Mouse (Mus musculus) stomach, postnatal 0 days (tissue): Measurements from ENCODE around the gene Tgfb2. TPM values are rescaled to one million over a fixed set of nuclear protein-coding genes. Genes with fewer than 3 reads are reported as not detected.

Source experiments
- ATAC-seq: fragments of 200-750 bp; cut with Nextera tagmentation; 2 replicates; pipeline ENCODE4 v1.8.0; 2017; ENCODE audit not compliant: low FRiP score, low TSS enrichment
- DNase-seq: peaks from one replicate; pipeline ENCODE4 v3.0.0-alpha.2; 2016; ENCODE audit warnings: low spot score
- H3K27ac ChIP-seq: fragments of 300-500 bp; sonication (generic); replicated peaks from 2 replicates; pipeline ENCODE4 v1.5.1; 2014; ENCODE audit warnings: mild to moderate bottlenecking, control low read depth
- H3K27me3 ChIP-seq: fragments of 300-500 bp; sonication (generic); 2 replicates; pipeline ENCODE4 v1.6.1; 2014; ENCODE audit warnings: low read length; ENCODE audit not compliant: control insufficient read depth, insufficient read depth
- H3K36me3 ChIP-seq: fragments of 300-500 bp; sonication (generic); 2 replicates; pipeline ENCODE4 v1.6.1; 2014; ENCODE audit warnings: low read length, mixed read lengths; ENCODE audit not compliant: control insufficient read depth, insufficient read depth
- H3K4me1 ChIP-seq: fragments of 300-500 bp; sonication (generic); replicated peaks from 2 replicates; pipeline ENCODE4 v1.6.1; 2014; ENCODE audit warnings: antibody characterized with exemption; ENCODE audit not compliant: control insufficient read depth, insufficient read depth
- H3K4me2 ChIP-seq: fragments of 300-500 bp; sonication (generic); replicated peaks from 2 replicates; pipeline ENCODE4 v1.6.1; 2014; ENCODE audit warnings: low read depth, mild to moderate bottlenecking, control low read depth, moderate library complexity
- H3K4me3 ChIP-seq: fragments of 300-500 bp; sonication (generic); 2 replicates; pipeline ENCODE4 v1.5.1; 2014; ENCODE audit warnings: low read depth, low read length, control low read depth
- H3K9ac ChIP-seq: fragments of 300-500 bp; sonication (generic); 2 replicates; pipeline ENCODE4 v1.6.1; 2014; ENCODE audit warnings: mild to moderate bottlenecking, low read length, control low read depth, mixed read lengths
- H3K9me3 ChIP-seq: fragments of 300-500 bp; sonication (generic); 2 replicates; pipeline ENCODE4 v1.6.1; 2016; ENCODE audit warnings: low read length; ENCODE audit not compliant: control insufficient read depth
- CTCF ChIP-seq: IDR thresholded peaks from 2 replicates; pipeline ENCODE4 v1.5.1; 2016; ENCODE audit warnings: antibody characterized with exemption, low read depth, mild to moderate bottlenecking, moderate library complexity
- EP300 ChIP-seq: optimal IDR thresholded peaks from 2 replicates; pipeline ENCODE3; 2016; ENCODE audit warnings: antibody characterized with exemption
- WGBS: fragments of 180-500 bp; shearing (Covaris S2); extraction: QIAGEN DNeasy Blood & Tissue Kit; methylation state at CpG from one replicate; pipeline ENCODE4 v1.1.7; 2014; 5-methylcytosine and 5-hydroxymethylcytosine counted together
- polyA plus RNA-seq: library from polyadenylated mRNA; unstranded; fragments of >200 nt; fragmentation: Nextera tagmentation; extraction: Ambion mirVana; gene quantifications from 2 replicates; pipeline ENCODE4 v1.2.1, GENCODE M21; 2015

Tgfb2 gene
- polyA plus RNA-seq, 1 experiment from 2014 or later: 10.3 TPM

DNA sequence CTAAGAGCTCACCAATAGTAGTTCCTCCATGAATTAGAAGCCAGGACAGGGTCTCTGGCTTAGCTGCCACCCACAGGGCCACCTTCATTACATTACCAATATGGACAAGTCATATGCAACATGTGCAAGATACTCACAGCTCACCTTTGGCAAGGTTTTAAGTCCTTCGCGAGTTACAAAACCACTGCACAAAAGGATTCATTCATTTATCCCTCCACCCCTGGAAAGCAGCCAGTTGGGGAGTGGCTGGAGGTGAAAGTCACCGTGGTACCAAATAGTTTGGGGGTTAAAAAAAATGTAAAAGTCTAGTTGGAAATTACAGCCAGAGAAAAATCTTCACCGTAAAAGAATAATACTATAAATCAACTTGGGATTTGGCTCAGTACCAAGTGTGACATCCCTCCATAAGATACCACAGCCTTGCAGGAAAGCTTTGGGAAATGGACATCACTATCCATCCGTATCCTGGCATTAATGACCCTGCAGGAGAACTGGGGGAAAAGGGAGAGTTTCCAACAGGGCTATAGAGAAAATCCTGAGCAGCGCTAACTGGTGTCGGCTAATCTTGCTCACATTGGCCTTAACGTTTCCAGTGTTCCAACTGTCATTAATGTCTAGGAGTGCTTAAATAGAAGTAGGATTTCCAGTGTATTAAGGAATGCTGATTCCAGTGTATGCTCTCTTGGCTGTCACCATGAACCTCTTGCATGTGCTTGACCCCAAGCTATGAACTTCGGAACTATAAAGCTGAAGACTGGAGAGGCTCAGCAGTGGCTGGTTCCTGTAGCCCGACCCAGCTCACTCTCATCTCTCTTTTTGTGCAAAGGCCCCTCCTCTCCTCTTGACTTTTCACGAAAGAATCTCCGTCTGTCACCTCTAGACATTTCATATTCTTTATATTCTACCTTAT, 68.2 kb downstream of the Tgfb2 start:
- TF ChIP-seq EP300 (no peak), CTCF (no peak)
- no peak for DNase-seq
- no peaks in the 10 kb centered on the region for H3K36me3 ChIP-seq
- 48% methylated on average over 12 of the region's 12 CpGs for WGBS
- no peaks in the 10 kb centered on the region for H3K27me3 ChIP-seq
- H3K4me2 ChIP-seq: no peak overlapping the region
- no peak overlapping the region for H3K27ac ChIP-seq
- no peaks in the 10 kb centered on the region; the same call in 1 of the 2 replicates for H3K4me1 ChIP-seq
- H3K9ac ChIP-seq: no peak overlapping the region
- ATAC-seq: no peak
- H3K9me3 ChIP-seq: no peaks in the 10 kb centered on the region
- H3K4me3 ChIP-seq: no peak overlapping the region

- WGBS: 48% methylated on average over 7 of the region's 7 CpGs
- H3K36me3 ChIP-seq: no peaks in the 10 kb centered on the region
- no peak overlapping the region for H3K4me2 ChIP-seq
- no peaks in the 10 kb centered on the region for H3K27me3 ChIP-seq
- DNase-seq (no peak), ATAC-seq (peak; percentile 54; the same call in 1 of the 2 replicates)
- peak overlapping the region; percentile 78 for H3K27ac ChIP-seq
- no peaks in the 10 kb centered on the region for H3K9me3 ChIP-seq
- no peak overlapping the region for H3K4me3 ChIP-seq
- TF ChIP-seq EP300 (peak; percentile 81), CTCF (no peak)
- no peaks in the 10 kb centered on the region; the same call in 1 of the 2 replicates for H3K4me1 ChIP-seq
- H3K9ac ChIP-seq: no peak overlapping the region
These were observed 70.7 kb downstream of the Tgfb2 start for GRCm38 (mm10) chr1:186635045-186635444.

GRCm38 (mm10) chr1:186631457-186631856, 74.3 kb downstream of the Tgfb2 start:
- Histone ChIP-seq H3K27ac (no peak overlapping the region), H3K4me3 (no peak overlapping the region), H3K27me3 (no peaks in the 10 kb centered on the region), H3K4me1 (no peaks in the 10 kb centered on the region), H3K9ac (no peak overlapping the region), H3K4me2 (no peak overlapping the region), H3K36me3 (no peaks in the 10 kb centered on the region), H3K9me3 (no peaks in the 10 kb centered on the region)
- TF ChIP-seq CTCF (no peak), EP300 (no peak)
- 89% methylated on average over 6 of the region's 6 CpGs for WGBS
- DNase-seq (no peak), ATAC-seq (no peak)

DNA sequence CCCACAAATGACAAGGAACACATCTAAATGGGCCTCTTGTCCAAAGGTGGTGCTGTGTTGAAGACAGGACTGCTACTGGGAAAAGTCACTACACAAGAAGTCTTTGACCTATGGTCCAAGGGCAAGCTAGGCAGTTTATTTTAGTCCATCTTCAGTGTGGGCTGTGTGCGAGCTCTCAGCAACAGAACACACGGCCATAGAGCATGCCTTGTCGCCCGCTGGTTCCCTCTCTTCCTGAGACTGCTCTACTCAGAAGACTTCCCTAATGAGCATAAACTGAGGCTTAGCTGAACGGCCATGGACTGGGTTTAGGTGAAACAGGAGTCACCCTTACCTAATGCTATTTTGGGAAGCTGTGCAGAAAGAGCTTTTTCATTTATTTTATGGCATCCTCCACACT, 74.8 kb downstream of the Tgfb2 start:
- H3K4me1 ChIP-seq: no peaks in the 10 kb centered on the region
- no peak overlapping the region for H3K4me2 ChIP-seq
- TF ChIP-seq CTCF: no peak
- no peak for TF ChIP-seq EP300
- H3K4me3 ChIP-seq: no peak overlapping the region
- DNase-seq (no peak), ATAC-seq (no peak)
- H3K27me3 ChIP-seq: no peaks in the 10 kb centered on the region
- H3K9me3 ChIP-seq: no peaks in the 10 kb centered on the region
- no peak overlapping the region for H3K9ac ChIP-seq
- WGBS: 82% methylated on average over 5 of the region's 5 CpGs
- no peak overlapping the region for H3K27ac ChIP-seq
- H3K36me3 ChIP-seq: no peaks in the 10 kb centered on the region

DNA sequence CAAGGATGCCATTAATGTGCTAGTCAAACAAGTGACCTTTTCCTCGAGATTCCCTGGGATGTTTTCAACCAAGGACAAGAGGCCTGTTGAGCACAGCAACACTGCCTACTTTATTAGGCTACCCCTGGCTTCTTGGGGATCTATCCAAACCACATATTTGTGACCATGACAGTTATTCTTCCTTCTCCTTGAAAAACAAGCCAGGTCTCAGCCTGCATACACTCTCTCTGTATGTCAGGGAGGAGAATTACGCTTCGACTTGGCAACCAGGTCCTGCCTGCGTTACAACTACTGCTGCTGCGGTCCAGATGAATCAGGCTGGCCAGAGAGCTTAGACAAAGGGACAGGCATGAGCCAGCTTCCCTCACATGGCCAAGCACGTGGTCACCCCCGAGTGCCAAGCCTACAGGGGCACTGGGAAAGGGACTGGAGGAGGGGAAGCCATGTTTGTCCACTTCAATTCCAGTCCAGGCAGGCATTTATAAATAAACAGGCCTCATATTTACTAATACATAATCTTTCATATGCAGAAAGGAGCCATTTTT, 78.3 kb downstream of the Tgfb2 start:
- no peaks in the 10 kb centered on the region for H3K4me1 ChIP-seq
- no peak overlapping the region for H3K4me3 ChIP-seq
- TF ChIP-seq CTCF (no peak), EP300 (no peak)
- 77% methylated on average over 7 of the region's 7 CpGs for WGBS
- ATAC-seq: 0 out of 2 replicates have a peak, but pooled peaks have one; percentile 26
- no peaks in the 10 kb centered on the region for H3K27me3 ChIP-seq
- no peaks in the 10 kb centered on the region for H3K36me3 ChIP-seq
- no peak overlapping the region for H3K27ac ChIP-seq
- no peak for DNase-seq
- no peak overlapping the region for H3K9ac ChIP-seq
- no peak overlapping the region for H3K4me2 ChIP-seq
- no peaks in the 10 kb centered on the region for H3K9me3 ChIP-seq

DNA sequence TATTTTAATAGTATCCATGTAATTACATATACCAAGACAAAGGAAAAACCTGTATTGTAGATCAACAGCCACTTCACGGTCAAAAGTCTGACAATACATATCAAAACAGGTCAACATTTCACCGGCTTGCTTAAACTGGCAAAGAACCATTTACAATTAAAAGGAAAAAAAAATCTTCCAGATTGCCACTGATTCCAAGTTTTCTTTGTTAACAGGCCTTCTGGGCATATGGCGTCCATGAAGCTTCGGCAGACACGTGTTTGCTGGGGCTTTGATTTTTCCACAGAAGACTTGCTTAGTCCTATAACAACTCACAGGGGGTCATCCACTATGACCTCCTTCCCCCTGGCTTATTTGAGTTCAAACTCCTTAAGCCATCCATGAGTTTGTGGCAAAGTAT, 81.3 kb downstream of the Tgfb2 start:
- Histone ChIP-seq H3K27me3 (no peaks in the 10 kb centered on the region), H3K27ac (no peak overlapping the region), H3K4me1 (no peaks in the 10 kb centered on the region), H3K9me3 (no peaks in the 10 kb centered on the region), H3K9ac (no peak overlapping the region), H3K4me2 (no peak overlapping the region), H3K4me3 (no peak overlapping the region), H3K36me3 (no peaks in the 10 kb centered on the region)
- ATAC-seq: no peak
- WGBS: 85% methylated on average over 5 of the region's 5 CpGs
- TF ChIP-seq CTCF (no peak), EP300 (no peak)
- no peak for DNase-seq
